In genomic region chr16:23991170-23991569, GRCm38 (mm10) we compare ENCODE assay signal across 8 mouse cellular contexts. TPM values are rescaled to one million over a fixed set of nuclear protein-coding genes. Genes with fewer than 3 reads are reported as not detected.
DNase-seq lines count a peak whose midpoint lies in the region.

No protein-coding gene starts in this region.

- DNase-seq in 3T3-L1 (ENCODE audit: low read depth, low spot score) (peak; percentile 92), R1 (ENCODE audit: low read depth, low spot score) (peak; percentile 79)
- DNase-seq in cerebellum, postnatal 36 days: peak; percentile 94 to 98
- DNase-seq in gastrocnemius, postnatal 14 days: peak; percentile 89
- DNase-seq in kidney, postnatal 25 days: peak; percentile 92 to 96
- peak; percentile 87 to 92 for DNase-seq in lung, adult 18-20 months
- DNase-seq in retina, embryonic 14.5 days (ENCODE audit: low spot score): peak; percentile 88
- DNase-seq in thymus, postnatal 4 days: peak; percentile 98

- intact Hi-C loops in gastrocnemius, postnatal 14 days (cut with DNase I; ENCODE audit: low total_unique reads): no loop called here

RNA-seq across cellular contexts. Expression of gene Bcl6, which starts 2.5 kb away (rescaled TPM):
- 10 to 100 TPM; 26.0 to 49.8 TPM for total RNA-seq in gastrocnemius, postnatal 14 days (2021)

RNA-seq across cellular contexts. Expression of gene Gm37419, which starts 2.9 kb away (rescaled TPM):
- total RNA-seq in gastrocnemius, postnatal 14 days (2021): not detected

RNA-seq across cellular contexts. Expression of gene Rtp2, which starts 59.0 kb away (rescaled TPM):
- total RNA-seq in gastrocnemius, postnatal 14 days (2021): not detected

Comparison
In these comparisons a context has a peak if more than half of its experiments do, and no peak if none do; other contexts are left out.
1. Peak in every context shown above with its lines: DNase-seq.